Mouse (Mus musculus) kidney, postnatal 0 days (tissue): Measurements from ENCODE around the gene Thra. TPM values are rescaled to one million over a fixed set of nuclear protein-coding genes. Genes with fewer than 3 reads are reported as not detected.
A peak's percentile ranks its signal among the peaks of the same experiment; 100 is the strongest.

Experiments used
- ATAC-seq: fragments of 200-750 bp; cut with Nextera tagmentation; replicated peaks from 2 replicates; pipeline ENCODE4 v1.8.0; 2017; ENCODE audit warnings: low read depth, moderate number of reproducible peaks, moderate TSS enrichment, moderate library complexity; ENCODE audit not compliant: low FRiP score
- DNase-seq: peaks from one replicate; pipeline ENCODE4 v3.0.0-alpha.2; 2016; ENCODE audit warnings: low spot score
- H3K27ac ChIP-seq: fragments of 300-500 bp; sonication (generic); 2 replicates; pipeline ENCODE4 v1.5.1; 2014; ENCODE audit warnings: mild to moderate bottlenecking
- H3K27me3 ChIP-seq: fragments of 300-500 bp; sonication (generic); 2 replicates; pipeline ENCODE4 v1.6.1; 2014; ENCODE audit warnings: low read length, mixed read lengths; ENCODE audit not compliant: insufficient read depth
- H3K36me3 ChIP-seq: fragments of 300-500 bp; sonication (generic); 2 replicates; pipeline ENCODE4 v1.6.1; 2014; ENCODE audit warnings: low read length, mixed read lengths; ENCODE audit not compliant: insufficient read depth
- H3K4me1 ChIP-seq: fragments of 300-500 bp; sonication (generic); replicated peaks from 2 replicates; pipeline ENCODE4 v1.6.1; 2014; ENCODE audit warnings: antibody characterized with exemption, low read length, mixed read lengths; ENCODE audit not compliant: insufficient read depth
- H3K4me2 ChIP-seq: fragments of 300-500 bp; sonication (generic); 2 replicates; pipeline ENCODE4 v1.6.1; 2014; ENCODE audit warnings: mild to moderate bottlenecking, low read length, moderate library complexity, mixed read lengths
- H3K4me3 ChIP-seq: fragments of 300-500 bp; sonication (generic); replicated peaks from 2 replicates; pipeline ENCODE4 v1.5.1; 2014; ENCODE audit warnings: low read depth, low read length
- H3K9ac ChIP-seq: fragments of 300-500 bp; sonication (generic); 2 replicates; pipeline ENCODE4 v1.6.1; 2014; ENCODE audit warnings: low read depth, low read length
- H3K9me3 ChIP-seq: fragments of 300-500 bp; sonication (generic); replicated peaks from 2 replicates; pipeline ENCODE4 v1.6.1; 2016; ENCODE audit warnings: low read length, inconsistent platforms, mixed read lengths
- CTCF ChIP-seq: IDR thresholded peaks from 2 replicates; pipeline ENCODE4 v1.5.1; 2016; ENCODE audit warnings: antibody characterized with exemption, low read depth, mild to moderate bottlenecking, moderate library complexity
- WGBS: fragments of 180-500 bp; shearing (Covaris S2); extraction: QIAGEN DNeasy Blood & Tissue Kit; methylation state at CpG from one replicate; pipeline ENCODE4 v1.1.7; 2014; 5-methylcytosine and 5-hydroxymethylcytosine counted together
- polyA plus RNA-seq: library from polyadenylated mRNA; unstranded; fragments of >200 nt; fragmentation: Nextera tagmentation; extraction: Ambion mirVana; gene quantifications from 2 replicates; pipeline ENCODE4 v1.2.1, GENCODE M21; 2015

Gene Thra
- polyA plus RNA-seq, 1 experiment from 2014 or later: 26.1 TPM

- DNase-seq (peak; percentile 90), ATAC-seq (peak; percentile 44)
- Histone ChIP-seq H3K4me1 (peaks cover 23% of the 10 kb centered on the region), H3K9me3 (no peaks in the 10 kb centered on the region), H3K27me3 (no peaks in the 10 kb centered on the region), H3K27ac (peak overlapping the region; percentile 99), H3K4me2 (peak overlapping the region; percentile 78), H3K9ac (peak overlapping the region; percentile 99), H3K4me3 (peak overlapping the region; percentile 100), H3K36me3 (peaks cover 7% of the 10 kb centered on the region; the same call in 1 of the 2 replicates)
- no peak; the same call in 1 of the 2 replicates for TF ChIP-seq CTCF
- 4% methylated on average over 30 of the region's 30 CpGs for WGBS
Measured at GRCm38 (mm10) chr11:98794469-98795014, 54.1 kb downstream of the Thra start.

- Histone ChIP-seq H3K9ac (peak within 1 kb of the TSS; percentile 99), H3K4me1 (peaks cover 23% of the 10 kb centered on the region), H3K4me2 (peak within 1 kb of the TSS; percentile 78), H3K27me3 (no peaks in the 10 kb centered on the region), H3K36me3 (peaks cover 13% of the 10 kb centered on the region; the same call in 1 of the 2 replicates), H3K9me3 (no peaks in the 10 kb centered on the region), H3K4me3 (peak within 1 kb of the TSS; percentile 100), H3K27ac (peak within 1 kb of the TSS; percentile 99)
- peak; percentile 44 for ATAC-seq
- TF ChIP-seq CTCF: peak; percentile 25; the same call in 1 of the 2 replicates
- WGBS: under 1% methylated on average over 57 of the region's 89 CpGs
- peak; percentile 94 for DNase-seq
Measured at GRCm38 (mm10) chr11:98795015-98795713, 54.7 kb downstream of the Thra start, which contains the start of gene Msl1. TSS of gene Msl1 (plus strand) at chr11:98795516.

DNA sequence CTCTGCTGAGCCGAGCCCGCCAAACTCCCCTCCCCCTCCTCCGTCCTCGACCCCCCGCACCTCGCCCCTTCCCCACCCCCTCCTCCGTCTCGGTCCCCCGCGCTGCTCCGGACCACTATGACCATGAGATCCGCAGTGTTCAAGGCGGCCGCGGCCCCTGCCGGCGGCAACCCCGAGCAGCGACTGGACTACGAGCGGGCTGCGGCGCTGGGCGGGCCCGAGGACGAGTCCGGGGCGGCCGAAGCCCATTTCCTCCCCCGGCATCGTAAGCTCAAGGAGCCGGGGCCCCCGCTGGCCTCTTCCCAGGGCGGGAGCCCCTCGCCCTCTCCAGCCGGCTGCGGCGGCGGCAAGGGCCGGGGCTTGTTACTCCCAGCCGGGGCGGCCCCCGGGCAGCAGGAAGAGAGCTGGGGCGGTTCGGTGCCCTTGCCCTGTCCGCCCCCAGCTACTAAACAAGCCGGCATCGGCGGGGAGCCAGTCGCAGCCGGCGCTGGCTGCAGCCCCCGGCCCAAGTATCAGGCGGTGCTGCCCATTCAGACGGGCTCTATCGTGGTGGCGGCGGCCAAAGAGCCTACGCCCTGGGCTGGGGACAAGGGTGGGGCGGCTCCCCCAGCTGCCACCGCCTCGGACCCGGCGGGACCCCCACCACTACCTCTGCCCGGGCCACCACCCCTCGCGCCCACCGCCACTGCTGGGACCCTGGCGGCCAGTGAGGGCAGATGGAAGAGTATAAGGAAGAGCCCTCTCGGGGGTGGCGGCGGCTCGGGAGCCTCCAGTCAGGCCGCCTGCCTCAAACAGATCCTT is 55.5 kb downstream of the Thra start:
- peak; percentile 62 for DNase-seq

GRCm38 (mm10) chr11:98796515-98797216 is 56.2 kb downstream of the Thra start:
- H3K9ac ChIP-seq: peak overlapping the region; percentile 99
- peak overlapping the region; percentile 78 for H3K4me2 ChIP-seq
- DNase-seq: peak; percentile 91
- peaks cover 17% of the 10 kb centered on the region; the same call in 1 of the 2 replicates for H3K36me3 ChIP-seq
- no peak for TF ChIP-seq CTCF
- H3K4me3 ChIP-seq: peak overlapping the region; percentile 100
- no peaks in the 10 kb centered on the region for H3K9me3 ChIP-seq
- peaks cover 23% of the 10 kb centered on the region for H3K4me1 ChIP-seq
- no peaks in the 10 kb centered on the region for H3K27me3 ChIP-seq
- 1% methylated on average over 23 of the region's 23 CpGs for WGBS
- peak; percentile 14; the same call in 1 of the 2 replicates for ATAC-seq
- H3K27ac ChIP-seq: peak overlapping the region; percentile 99

More for the DNA sequence above, 55.5 kb downstream of the Thra start:
- Histone ChIP-seq H3K9me3 (no peaks in the 10 kb centered on the region), H3K4me1 (peaks cover 23% of the 10 kb centered on the region), H3K27ac (peak overlapping the region; percentile 99), H3K4me2 (peak overlapping the region; percentile 78), H3K27me3 (no peaks in the 10 kb centered on the region), H3K9ac (peak overlapping the region; percentile 99), H3K36me3 (peaks cover 17% of the 10 kb centered on the region; the same call in 1 of the 2 replicates), H3K4me3 (peak overlapping the region; percentile 100)
- peak; percentile 26; the same call in 1 of the 2 replicates for TF ChIP-seq CTCF
- ATAC-seq: peak; percentile 56
- WGBS: 1% methylated on average over 57 of the region's 74 CpGs

GRCm38 (mm10) chr11:98797306-98797705 is 56.9 kb downstream of the Thra start:
- H3K9ac ChIP-seq: peak overlapping the region; percentile 99
- H3K4me3 ChIP-seq: peak overlapping the region; percentile 100
- DNase-seq (peak; percentile 52), ATAC-seq (no peak)
- peaks cover 23% of the 10 kb centered on the region for H3K4me1 ChIP-seq
- H3K27ac ChIP-seq: peak overlapping the region; percentile 99
- WGBS: 3% methylated on average over 5 of the region's 5 CpGs
- peak overlapping the region; percentile 78 for H3K4me2 ChIP-seq
- H3K27me3 ChIP-seq: no peaks in the 10 kb centered on the region
- H3K36me3 ChIP-seq: peaks cover 22% of the 10 kb centered on the region; the same call in 1 of the 2 replicates
- TF ChIP-seq CTCF: no peak
- H3K9me3 ChIP-seq: no peaks in the 10 kb centered on the region
